Mouse (Mus musculus) stomach, postnatal 0 days (tissue): ENCODE measurements around the gene Ndrg4.

Experiments used
- CTCF ChIP-seq: IDR thresholded peaks from 2 replicates; pipeline ENCODE4 v1.5.1; 2016; ENCODE audit warnings: antibody characterized with exemption, low read depth, mild to moderate bottlenecking, moderate library complexity
- EP300 ChIP-seq: optimal IDR thresholded peaks from 2 replicates; pipeline ENCODE3; 2016; ENCODE audit warnings: antibody characterized with exemption

DNA sequence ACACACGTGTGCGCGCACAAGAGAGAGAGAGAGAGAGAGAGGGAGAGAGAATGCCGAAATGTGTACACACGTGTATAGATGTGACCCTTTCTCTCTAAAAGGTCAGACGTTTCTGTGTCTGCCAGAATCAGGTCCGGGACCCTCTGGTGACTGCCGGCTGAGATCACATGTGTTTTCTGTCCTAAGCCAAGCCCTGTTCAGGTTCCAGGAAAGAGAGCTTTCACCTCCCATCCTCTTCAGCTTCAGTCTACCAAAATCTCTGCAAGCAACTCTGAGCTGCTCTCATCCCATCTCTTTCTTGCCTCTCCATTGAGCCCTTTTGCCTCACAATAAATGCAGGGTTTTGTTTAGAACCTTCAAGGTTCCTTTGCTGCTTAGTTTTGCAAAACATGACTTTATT is 19.9 kb downstream of the Ndrg4 start:
- TF ChIP-seq CTCF (no peak), EP300 (no peak)
